Mouse (Mus musculus) forebrain, postnatal 0 days (tissue): ENCODE data around the gene Trub1. TPM values are rescaled to one million over a fixed set of nuclear protein-coding genes. Genes with fewer than 3 reads are reported as not detected.

Experiments used
- ATAC-seq: fragments of 200-750 bp; cut with Nextera tagmentation; 2 replicates; pipeline ENCODE4 v1.8.0; 2017; ENCODE audit warnings: mild to moderate bottlenecking, moderate library complexity
- DNase-seq: peaks from one replicate; pipeline ENCODE4 v3.0.0-alpha.2; 2015
- H3K27ac ChIP-seq: fragments of 300-500 bp; sonication (generic); 2 replicates; pipeline ENCODE4 v1.5.1; 2014; ENCODE audit warnings: low read depth, mild to moderate bottlenecking, antibody characterized with exemption, low read length, moderate library complexity, mixed read lengths
- H3K27me3 ChIP-seq: fragments of 300-500 bp; sonication (generic); 2 replicates; pipeline ENCODE4 v1.6.1; 2014; ENCODE audit warnings: mild to moderate bottlenecking, low read length, mixed read lengths; ENCODE audit not compliant: insufficient read depth
- H3K36me3 ChIP-seq: fragments of 300-500 bp; sonication (generic); 2 replicates; pipeline ENCODE4 v1.6.1; 2014; ENCODE audit warnings: mild to moderate bottlenecking, moderate library complexity; ENCODE audit not compliant: insufficient read depth
- H3K4me1 ChIP-seq: fragments of 300-500 bp; sonication (generic); 2 replicates; pipeline ENCODE4 v1.6.1; 2014; ENCODE audit warnings: antibody characterized with exemption; ENCODE audit not compliant: insufficient read depth
- H3K4me2 ChIP-seq: fragments of 300-500 bp; sonication (generic); 2 replicates; pipeline ENCODE4 v1.6.1; 2014; ENCODE audit warnings: low read depth, mild to moderate bottlenecking, moderate library complexity
- H3K4me3 ChIP-seq: fragments of 300-500 bp; sonication (generic); 2 replicates; pipeline ENCODE4 v1.5.1; 2014; ENCODE audit warnings: low read depth, low read length, mixed read lengths
- H3K9ac ChIP-seq: fragments of 300-500 bp; sonication (generic); 2 replicates; pipeline ENCODE4 v1.6.1; 2014; ENCODE audit warnings: mild to moderate bottlenecking
- H3K9me3 ChIP-seq: fragments of 300-500 bp; sonication (generic); 2 replicates; pipeline ENCODE4 v1.6.1; 2016; ENCODE audit warnings: low read length
- CTCF ChIP-seq: sonication (generic); IDR thresholded peaks from 2 replicates; pipeline ENCODE4 v1.5.1; 2016; ENCODE audit warnings: antibody characterized with exemption, control low read depth, low read depth
- WGBS: fragments of 180-500 bp; shearing (Covaris S2); extraction: QIAGEN DNeasy Blood & Tissue Kit; methylation state at CpG from one replicate; pipeline ENCODE4 v1.1.7; 2014; 5-methylcytosine and 5-hydroxymethylcytosine counted together
- polyA plus RNA-seq: library from polyadenylated mRNA; unstranded; fragments of >200 nt; fragmentation: Nextera tagmentation; extraction: Ambion mirVana; gene quantifications from 2 replicates; pipeline ENCODE4 v1.2.1, GENCODE M21; 2015
- total RNA-seq: library from RNA; depleted of rRNA; stranded (reverse); fragments of >200 nt; gene quantifications from 2 replicates; pipeline ENCODE4 v1.2.3, GENCODE M21; 2014

Gene Trub1
- total and polyA plus RNA-seq, 2 experiments from 2014 or later = 21.5 to 27.7 TPM

DNA sequence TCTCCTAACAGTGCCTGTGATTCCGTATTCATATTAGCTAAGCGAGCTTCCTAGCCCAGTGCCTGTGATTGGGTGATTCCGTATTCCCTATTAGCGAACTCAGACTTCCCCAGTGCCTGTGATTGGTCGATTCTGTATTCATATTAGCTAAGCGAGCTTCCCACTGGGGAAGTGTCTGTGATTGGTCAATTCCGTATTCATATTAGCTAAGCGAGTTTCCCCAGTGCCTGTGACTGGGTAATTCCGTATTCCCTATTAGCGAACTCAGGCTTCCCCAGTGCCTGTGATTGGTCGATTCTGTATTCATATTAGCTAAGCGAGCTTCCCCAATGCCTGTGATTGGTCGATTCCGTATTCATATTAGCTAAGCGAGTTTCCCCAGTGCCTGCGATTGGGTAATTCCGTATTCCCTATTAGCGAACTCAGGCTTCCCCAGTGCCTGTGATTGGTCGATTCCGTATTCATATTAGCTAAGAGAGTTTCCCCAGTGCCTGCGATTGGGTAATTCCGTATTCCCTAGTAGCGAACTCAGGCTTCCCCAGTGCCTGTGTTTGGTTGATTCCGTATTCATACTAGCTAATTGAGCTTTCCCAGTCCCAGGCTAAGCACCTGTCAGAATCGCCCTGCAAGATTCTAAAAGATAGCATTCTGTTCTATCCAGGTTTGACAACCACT is 2.7 kb downstream of the Trub1 start:
- ATAC-seq (no peak), DNase-seq (no peak)
- Histone ChIP-seq H3K9ac (no peak overlapping the region), H3K4me3 (no peak overlapping the region), H3K4me1 (peaks cover 5% of the 10 kb centered on the region), H3K36me3 (peaks cover 5% of the 10 kb centered on the region), H3K27ac (no peak overlapping the region), H3K9me3 (no peaks in the 10 kb centered on the region), H3K27me3 (no peaks in the 10 kb centered on the region), H3K4me2 (no peak overlapping the region)
- WGBS = 96% methylated on average over 25 of the region's 25 CpGs
- no peak for TF ChIP-seq CTCF

DNA sequence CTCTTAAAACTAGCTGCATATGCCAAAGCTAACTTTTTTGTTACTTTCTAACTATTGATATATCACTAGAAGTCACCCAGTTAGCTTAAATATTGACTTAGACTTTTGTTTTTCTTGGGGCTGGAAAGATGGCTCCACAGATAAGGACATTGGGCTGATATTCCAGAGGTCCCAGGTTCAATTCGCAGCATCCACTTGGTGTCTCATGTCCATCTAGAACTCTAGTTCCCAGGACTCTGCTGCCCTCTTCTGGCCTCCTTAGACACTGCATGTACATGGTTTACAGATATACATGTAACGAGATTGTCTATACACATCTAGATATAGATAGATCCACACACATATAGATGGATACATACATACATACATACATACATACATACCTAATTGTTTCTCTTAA is 4.4 kb downstream of the Trub1 start:
- 73% methylated on average over 2 of the region's 2 CpGs for WGBS
- peak; percentile 37 for DNase-seq

GRCm38 (mm10) chr19:57463741-57464140 is 11.0 kb downstream of the Trub1 start:
- ATAC-seq (no peak), DNase-seq (no peak)
- no peak for TF ChIP-seq CTCF
- Histone ChIP-seq H3K36me3 (peaks cover 7% of the 10 kb centered on the region), H3K9ac (no peak overlapping the region), H3K27ac (no peak overlapping the region), H3K9me3 (no peaks in the 10 kb centered on the region), H3K4me2 (no peak overlapping the region), H3K27me3 (no peaks in the 10 kb centered on the region), H3K4me3 (no peak overlapping the region), H3K4me1 (no peaks in the 10 kb centered on the region)
- WGBS = 21% methylated on average over 8 of the region's 8 CpGs

More for the DNA sequence above, 4.4 kb downstream of the Trub1 start:
- Histone ChIP-seq H3K9me3 (no peaks in the 10 kb centered on the region), H3K27ac (no peak overlapping the region), H3K4me2 (no peak overlapping the region), H3K27me3 (no peaks in the 10 kb centered on the region), H3K36me3 (peaks cover 5% of the 10 kb centered on the region), H3K9ac (no peak overlapping the region), H3K4me1 (peaks cover 5% of the 10 kb centered on the region), H3K4me3 (no peak overlapping the region)
- TF ChIP-seq CTCF = peak; percentile 67
- no peak for ATAC-seq

DNA sequence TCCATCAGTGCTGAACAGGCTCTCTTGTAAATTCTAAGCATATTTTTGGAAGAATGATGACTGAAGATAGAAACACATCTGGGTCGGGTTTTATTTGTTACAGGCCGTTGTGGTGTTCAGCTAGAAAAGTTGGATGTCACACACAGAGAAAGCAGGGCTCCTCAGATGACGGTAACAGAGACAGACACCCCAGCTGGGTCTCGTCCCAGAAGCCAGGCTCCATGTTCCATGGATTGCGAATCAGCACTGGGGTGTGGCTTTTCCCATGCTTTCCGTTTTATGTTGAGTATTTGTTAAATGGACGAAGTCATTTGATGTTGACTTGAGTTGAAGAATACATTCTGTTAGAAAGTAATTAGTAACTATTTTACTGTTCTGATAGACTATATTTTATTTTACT is 13.0 kb downstream of the Trub1 start:
- H3K4me3 ChIP-seq = no peak overlapping the region
- 87% methylated on average over 7 of the region's 7 CpGs for WGBS
- TF ChIP-seq CTCF = no peak
- DNase-seq (no peak), ATAC-seq (no peak)
- H3K9me3 ChIP-seq = no peaks in the 10 kb centered on the region
- no peak overlapping the region for H3K4me2 ChIP-seq
- no peak overlapping the region for H3K9ac ChIP-seq
- no peaks in the 10 kb centered on the region for H3K27me3 ChIP-seq
- H3K36me3 ChIP-seq = peaks cover 4% of the 10 kb centered on the region; the same call in 1 of the 2 replicates
- H3K4me1 ChIP-seq = no peaks in the 10 kb centered on the region
- H3K27ac ChIP-seq = no peak overlapping the region

- no peaks in the 10 kb centered on the region; the same call in 1 of the 2 replicates for H3K4me1 ChIP-seq
- no peak overlapping the region for H3K4me2 ChIP-seq
- ATAC-seq (no peak), DNase-seq (peak; percentile 46)
- TF ChIP-seq CTCF = no peak
- no peaks in the 10 kb centered on the region for H3K9me3 ChIP-seq
- 72% methylated on average over 12 of the region's 12 CpGs for WGBS
- H3K27ac ChIP-seq = no peak overlapping the region
- no peak overlapping the region for H3K4me3 ChIP-seq
- no peaks in the 10 kb centered on the region for H3K27me3 ChIP-seq
- peaks cover 4% of the 10 kb centered on the region; the same call in 1 of the 2 replicates for H3K36me3 ChIP-seq
- H3K9ac ChIP-seq = no peak overlapping the region
Measured at GRCm38 (mm10) chr19:57471033-57471432, 18.3 kb downstream of the Trub1 start.

DNA sequence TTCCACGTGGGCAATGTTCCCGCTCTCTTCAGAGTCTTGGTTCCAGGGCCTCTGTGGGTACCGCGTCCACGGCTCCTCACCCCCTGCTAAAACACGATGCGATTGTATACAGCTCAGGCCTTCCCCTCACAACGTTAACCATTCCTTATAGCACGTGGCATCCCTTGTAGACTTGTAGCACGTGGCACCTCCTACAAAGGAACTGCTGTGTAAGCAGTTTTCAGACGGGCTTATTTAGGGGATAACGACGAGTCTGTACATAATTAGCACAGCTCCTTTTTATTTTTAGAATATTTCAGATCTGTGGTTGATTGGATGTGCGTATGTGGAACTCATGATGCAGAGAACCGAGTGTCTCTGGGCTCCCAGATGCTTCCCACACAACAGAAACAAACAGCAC is 19.5 kb downstream of the Trub1 start:
- no peaks in the 10 kb centered on the region; the same call in 1 of the 2 replicates for H3K4me1 ChIP-seq
- no peak for TF ChIP-seq CTCF
- H3K27me3 ChIP-seq = no peaks in the 10 kb centered on the region
- 45% methylated on average over 15 of the region's 15 CpGs for WGBS
- no peak overlapping the region for H3K4me3 ChIP-seq
- H3K4me2 ChIP-seq = no peak overlapping the region
- H3K36me3 ChIP-seq = peaks cover 2% of the 10 kb centered on the region; the same call in 1 of the 2 replicates
- DNase-seq (peak; percentile 49), ATAC-seq (peak; percentile 51)
- no peak overlapping the region for H3K9ac ChIP-seq
- H3K27ac ChIP-seq = no peak overlapping the region
- H3K9me3 ChIP-seq = no peaks in the 10 kb centered on the region

DNA sequence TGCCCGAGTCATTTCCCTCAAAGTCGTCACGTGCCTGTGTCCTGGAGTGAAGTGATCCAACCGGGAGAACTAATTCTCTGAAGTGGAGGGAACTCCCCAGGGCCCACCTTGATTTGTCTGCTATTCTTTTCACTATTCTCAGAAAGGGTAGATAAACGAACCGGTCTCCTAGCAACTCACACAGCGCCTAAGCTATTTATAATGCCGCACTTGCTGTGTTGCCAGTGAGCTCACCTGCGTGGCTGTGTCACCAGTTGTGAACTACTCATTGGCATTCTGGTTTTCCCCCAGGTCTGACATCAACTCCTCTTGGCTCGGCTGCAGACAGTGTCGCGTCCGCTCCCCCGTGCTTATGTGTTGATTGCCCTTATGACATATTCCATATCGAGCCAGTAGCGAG is 20.6 kb downstream of the Trub1 start:
- no peak for TF ChIP-seq CTCF
- no peaks in the 10 kb centered on the region for H3K9me3 ChIP-seq
- no peaks in the 10 kb centered on the region for H3K27me3 ChIP-seq
- H3K4me2 ChIP-seq = no peak overlapping the region
- WGBS = 47% methylated on average over 16 of the region's 16 CpGs
- H3K9ac ChIP-seq = no peak overlapping the region
- no peaks in the 10 kb centered on the region; the same call in 1 of the 2 replicates for H3K36me3 ChIP-seq
- H3K4me3 ChIP-seq = no peak overlapping the region
- peak; percentile 82 for ATAC-seq
- H3K27ac ChIP-seq = no peak overlapping the region
- peak; percentile 62 for DNase-seq
- H3K4me1 ChIP-seq = no peaks in the 10 kb centered on the region; the same call in 1 of the 2 replicates
